Mouse (Mus musculus) megakaryocyte, embryonic 14.5 days (primary cell): ENCODE results near the gene Tlx1.

Source experiments
- FLI1 ChIP-seq: IDR thresholded peaks from 2 replicates; pipeline ENCODE4 v1.6.1; 2012; ENCODE audit warnings: low read length, inconsistent platforms, mixed read lengths
- GATA1 ChIP-seq: IDR thresholded peaks from 3 replicates; pipeline ENCODE4 v1.6.1; 2012; ENCODE audit warnings: mixed read lengths, low read length, inconsistent platforms, borderline replicate concordance

DNA sequence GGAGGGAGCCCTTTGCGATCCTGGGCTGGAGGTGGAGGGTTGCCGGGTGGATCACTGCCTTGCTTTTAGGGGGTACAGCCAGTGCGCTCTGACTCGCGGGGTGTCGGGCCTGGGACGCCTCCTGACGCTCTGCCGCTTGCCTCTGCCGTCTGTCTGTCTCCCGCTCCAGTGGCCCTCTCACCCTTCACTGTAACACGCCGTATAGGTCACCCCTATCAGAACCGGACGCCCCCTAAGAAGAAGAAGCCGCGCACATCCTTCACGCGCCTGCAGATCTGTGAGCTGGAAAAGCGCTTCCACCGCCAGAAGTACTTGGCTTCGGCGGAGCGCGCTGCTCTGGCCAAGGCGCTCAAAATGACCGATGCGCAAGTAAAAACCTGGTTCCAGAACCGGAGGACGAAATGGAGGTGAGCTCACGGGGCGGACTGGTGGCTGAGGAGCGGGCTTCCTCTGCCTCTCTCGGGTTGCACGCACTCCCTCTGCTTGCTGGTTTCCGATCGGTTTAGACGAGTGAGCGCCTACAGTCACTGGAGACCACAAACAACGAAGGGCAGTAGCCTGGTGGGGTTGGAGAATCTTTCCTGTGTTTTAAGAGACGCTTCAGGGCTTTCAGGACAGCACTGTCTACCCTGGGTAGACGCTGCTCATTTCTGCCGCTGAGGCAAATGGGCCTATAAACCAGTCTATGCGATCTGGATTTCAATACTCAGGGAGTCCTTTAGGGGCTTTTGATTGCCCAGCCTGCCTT is 3.0 kb downstream of the Tlx1 start:
- TF ChIP-seq GATA1 (no peak), FLI1 (no peak)
